Mouse (Mus musculus) lung, adult 18-20 months (tissue): Measurements from ENCODE around the gene Fam181a.

Experiments
- DNase-seq, 2 experiments: peaks; one replicate each; pipeline ENCODE4 v3.0.0; 2022; ENCODE audit warnings: mixed read lengths in 2 of 2

Gene Fam181a

DNA sequence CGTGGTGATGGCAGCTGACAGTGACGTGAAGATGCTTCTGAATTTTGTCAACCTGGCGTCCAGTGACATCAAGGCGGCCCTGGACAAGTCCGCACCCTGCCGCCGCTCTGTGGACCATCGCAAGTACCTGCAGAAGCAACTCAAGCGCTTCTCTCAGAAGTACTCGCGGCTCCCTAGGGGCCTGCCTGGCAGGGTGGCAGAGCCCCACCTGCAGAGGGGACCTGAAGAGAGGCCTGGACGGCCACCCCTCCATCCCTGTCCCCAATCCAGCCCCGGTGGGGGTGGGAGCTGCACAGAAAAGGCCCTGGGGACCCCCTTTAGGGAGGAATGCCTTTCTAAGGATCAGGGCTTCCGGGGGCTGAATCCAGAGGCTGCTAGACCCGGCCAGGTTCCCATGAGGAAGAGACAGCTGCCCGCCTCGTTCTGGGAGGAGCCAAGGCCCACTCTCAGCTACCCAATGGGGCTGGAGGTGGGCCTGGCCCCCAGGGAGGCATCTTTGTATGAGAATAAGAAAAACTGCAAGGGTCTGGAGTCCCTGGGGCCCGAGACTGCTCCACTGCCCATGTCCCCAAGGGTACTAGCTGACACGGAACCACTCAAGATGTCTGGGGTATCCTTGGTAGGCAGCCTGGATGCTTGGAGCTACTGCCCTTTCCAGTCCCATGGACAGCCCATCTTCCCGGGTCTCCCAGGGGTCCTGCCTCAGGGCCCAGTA is 5.2 kb downstream of the Fam181a start:
- DNase-seq = no peak

DNA sequence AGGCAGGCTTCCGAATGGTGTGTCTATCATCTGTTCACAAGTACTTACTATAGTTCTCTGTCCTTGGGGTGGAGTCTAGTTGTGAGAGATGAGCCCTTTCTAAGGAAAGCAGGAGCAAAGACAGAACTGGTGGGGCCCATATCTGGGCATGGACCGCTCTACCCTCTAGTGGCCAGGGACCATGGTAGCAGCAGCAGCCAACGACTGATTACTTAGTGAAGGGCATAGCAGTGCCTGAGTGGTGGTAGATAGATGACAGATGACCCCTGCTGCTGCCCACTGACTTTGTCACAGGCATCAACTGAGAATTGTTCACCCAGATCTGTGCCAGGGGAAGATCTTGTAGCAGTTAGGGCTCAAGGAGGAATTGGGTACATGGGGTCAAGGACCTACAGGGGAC is 12.0 kb downstream of the Fam181a start:
- peak in 1 of 2 experiments; percentile 24 for DNase-seq

DNA sequence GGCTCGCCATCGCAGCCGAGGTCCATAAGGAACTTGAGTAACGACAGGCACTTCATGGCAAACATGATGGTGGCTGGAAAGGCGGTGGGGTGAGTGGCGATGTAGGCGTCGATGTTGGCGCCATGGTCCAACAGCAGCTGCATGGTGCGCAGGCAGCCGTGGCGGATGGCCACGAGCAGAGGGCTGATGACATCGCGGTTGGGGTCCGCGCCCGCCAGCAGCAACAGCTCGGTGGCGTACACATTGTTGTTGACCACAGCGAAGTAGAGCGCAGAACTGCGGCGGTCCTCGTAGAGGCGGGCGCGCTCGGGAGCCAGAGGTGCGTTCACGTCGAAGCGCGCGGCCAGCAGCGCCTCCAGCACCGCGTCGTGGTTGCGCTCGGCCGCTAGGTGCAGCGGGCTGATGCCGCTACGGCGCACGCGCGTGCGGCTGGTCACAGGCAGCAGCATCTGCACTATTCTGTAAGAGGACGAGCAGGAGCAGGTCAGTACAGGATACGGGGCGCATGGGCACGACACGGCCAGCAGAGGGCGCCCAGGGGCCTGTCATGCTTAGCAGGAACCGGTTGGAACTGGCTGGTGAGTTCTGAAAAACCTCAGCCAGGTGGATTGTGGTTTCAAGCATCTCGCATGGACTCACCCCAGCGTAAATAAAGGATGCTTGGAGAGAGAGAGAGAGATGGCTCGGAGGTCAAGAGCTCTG is 14.5 kb downstream of the Fam181a start:
- peak; percentile 82 to 88 for DNase-seq

DNA sequence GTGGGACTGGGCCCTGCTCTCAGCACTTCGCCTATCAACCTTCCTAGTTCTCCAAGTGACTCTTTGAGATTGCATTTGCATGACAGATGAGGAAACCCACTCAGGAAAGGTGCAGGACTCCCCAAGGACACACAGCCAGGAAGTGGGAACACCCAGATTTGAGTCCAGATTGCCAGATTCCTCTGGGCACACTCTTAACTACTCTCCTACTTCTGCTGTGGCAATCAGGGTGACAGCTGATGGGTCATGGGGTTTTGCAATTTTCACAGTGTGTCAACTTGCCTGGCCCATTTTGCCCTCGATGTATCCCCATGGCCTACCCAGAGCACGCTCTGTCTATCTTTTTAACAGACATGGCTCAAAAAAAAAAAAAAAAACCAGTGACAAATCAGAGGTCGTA is 15.8 kb downstream of the Fam181a start:
- DNase-seq = peak in 1 of 2 experiments; percentile 32

DNA sequence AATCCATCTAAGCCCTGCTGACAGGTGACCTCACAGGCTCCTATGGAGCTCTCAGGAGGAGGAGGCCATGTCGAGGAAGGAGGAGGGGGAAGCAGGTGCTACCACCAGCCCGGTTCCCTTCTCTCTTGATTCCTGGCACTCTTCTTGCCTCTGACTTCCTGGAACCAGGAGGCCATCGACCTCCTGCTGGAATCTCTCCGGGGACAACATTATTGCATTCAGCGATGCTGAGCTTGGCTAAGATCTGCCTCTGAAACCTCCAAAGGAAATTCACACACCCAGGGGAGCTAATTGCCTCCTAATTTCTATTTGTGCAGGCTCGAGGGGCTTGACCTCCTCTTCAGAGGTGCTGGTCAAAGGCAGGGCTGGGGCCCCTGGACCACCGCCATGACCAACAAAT is 16.3 kb downstream of the Fam181a start:
- no peak for DNase-seq

DNA sequence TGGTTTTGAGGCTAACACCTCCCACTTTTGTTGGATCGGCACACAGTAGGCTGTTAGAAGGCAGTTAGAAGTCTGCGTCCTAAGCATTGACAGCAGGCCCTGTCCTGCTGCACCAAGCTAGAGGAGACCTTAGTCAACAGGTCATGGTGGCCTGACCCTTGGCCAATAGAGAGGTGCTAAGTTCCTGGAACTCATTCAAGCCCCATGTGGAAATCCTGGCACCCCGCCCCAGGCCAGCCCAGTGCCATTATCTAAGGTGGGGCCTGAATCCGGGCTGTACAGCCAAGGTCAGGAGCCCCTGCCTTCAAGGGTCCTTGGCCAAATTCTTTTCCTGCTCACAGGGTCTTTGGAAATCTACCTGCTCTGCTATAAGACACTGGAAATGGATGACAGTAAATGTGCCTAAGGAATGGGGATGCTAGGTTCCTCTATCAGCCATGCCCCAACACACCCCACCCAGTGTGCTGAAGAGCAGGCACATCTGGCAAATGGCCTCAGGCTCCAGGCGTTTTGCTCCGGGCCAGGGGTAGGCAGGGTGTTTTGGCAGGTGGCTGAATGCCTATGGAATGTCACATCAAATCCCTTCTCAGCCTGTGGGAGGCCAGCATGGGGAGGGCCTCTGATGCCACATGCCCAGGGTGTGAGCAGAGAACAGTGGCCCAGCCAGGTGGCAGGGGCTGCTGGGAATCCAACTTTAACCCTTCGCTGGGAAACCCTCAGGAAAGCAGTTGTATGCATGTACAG is 17.8 kb downstream of the Fam181a start:
- peak; percentile 78 to 80 for DNase-seq

DNA sequence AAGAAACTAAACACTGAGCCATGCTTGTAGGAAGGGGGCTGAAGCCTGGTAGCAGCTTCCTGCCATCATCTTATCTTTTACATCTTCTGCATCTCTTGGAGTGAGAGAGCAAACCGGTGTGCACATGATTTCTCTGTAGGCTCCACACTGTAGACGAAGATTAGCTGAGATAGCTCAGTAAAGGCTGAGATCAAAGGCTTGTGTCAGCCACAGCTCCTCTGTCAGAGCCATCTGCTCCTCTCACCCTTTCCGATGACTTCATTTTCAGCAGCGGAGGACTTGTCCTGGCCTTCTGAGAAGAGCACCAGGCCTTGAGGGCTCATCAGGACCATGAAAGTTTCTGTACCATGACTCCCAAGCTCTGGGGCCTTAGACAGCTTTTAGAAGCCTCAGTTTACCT is 20.7 kb downstream of the Fam181a start:
- DNase-seq = no peak

DNA sequence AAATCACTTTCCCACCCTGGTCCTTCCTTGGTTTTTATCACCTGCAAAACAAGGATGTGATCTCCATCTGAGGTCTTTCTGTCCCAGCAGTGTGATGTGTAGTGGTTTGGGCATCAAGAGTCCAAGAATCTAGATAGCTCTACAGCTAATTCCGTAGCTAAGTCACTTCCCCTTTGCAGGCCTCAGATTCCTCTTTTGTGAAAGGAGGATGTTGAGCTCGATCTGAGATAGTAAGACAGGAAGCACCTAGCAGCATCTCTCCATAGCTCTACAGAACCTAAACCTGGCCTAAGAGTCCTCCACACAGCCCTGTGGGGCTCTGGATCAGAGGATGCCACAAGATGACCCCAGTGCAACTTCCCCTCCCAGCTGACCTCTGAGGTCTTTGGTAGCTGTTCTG is 22.1 kb downstream of the Fam181a start:
- no peak for DNase-seq

DNA sequence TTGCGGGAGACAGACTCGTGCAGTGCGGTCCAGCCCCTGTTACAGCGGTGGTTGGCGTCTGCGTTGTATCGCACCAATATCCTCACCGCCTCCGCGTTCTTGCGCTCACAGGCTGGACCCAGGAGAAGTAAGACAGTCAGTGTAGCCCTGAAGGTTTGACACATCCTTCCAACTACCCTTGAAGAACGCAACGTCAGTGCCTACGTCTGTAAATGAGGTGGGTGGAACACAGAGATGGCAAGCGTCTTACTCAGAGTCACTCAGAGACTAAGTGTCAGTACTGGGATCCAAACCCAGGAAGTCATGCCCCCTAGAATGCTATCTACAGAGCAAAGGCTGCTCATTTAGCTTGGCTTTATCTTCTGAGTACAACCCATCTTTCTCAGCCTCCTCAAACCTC is 22.7 kb downstream of the Fam181a start:
- DNase-seq = no peak

DNA sequence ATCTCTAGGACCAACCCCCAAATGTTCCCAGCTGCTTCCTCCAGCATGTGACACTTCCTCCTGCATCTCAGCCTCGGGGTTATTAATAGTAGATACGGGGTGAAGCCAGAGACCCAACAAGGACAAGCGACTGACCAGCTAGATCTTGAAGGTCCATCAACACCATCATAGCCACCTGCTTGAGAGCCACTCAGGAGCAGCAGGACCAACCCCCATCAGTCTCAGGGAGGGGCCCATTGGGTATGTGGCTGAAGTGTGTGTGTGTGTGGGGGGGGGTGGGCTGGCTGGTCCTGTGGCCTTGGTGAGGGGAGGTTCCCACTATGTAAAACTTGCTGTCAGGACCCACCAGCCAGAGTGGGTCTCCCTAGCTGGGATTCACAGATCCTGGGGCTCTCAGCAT is 26.0 kb downstream of the Fam181a start:
- no peak for DNase-seq

DNA sequence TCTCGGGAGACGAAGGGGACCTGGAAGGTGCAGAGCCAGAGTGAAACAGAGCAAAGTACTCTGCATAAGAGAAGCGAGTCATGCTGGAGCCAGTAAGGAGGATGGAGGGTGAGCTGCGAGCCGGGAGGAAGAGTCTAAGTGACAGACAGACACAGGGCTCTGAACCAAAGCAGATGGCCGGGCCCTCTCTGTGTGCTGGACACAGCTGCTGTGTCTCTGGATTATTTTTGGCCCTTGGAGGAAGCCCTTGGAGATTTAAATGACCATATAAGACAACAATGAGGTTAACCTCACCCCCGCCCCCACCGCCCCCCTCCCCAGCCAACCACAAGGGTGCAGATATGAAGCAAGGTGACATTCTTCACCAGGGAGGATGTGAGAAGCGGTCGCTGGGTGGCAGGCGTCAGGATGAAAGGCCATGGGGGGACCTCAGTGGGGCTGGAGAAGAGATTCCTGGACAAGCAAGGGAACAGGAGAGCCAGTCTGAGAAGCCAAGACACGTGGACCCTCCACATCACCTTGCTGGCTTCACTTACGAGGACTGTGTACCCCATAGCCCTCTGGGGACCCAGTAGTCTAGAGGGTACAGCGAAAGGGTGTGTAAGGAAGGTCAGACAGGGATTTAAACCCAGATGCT is 27.5 kb downstream of the Fam181a start:
- no peak for DNase-seq

DNA sequence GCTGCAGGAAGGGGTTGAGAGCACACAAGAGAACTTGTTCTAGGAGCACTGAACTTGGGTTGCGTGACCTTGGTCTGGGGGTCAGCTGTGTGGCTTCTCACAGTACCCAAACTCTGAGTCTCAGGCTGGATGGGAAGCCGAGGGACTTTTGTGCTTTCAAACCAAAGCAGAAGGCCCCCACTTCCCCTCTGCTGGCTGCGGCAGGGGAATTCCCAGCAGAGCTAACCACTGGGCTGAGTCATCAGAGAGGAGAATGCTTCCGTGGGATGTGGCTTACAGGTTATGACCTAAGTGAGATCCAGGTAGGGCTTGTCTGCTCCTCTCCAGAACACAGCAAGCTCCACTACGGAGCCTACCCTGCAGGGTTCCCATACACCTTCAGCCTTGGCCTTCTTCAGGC is 30.4 kb downstream of the Fam181a start:
- DNase-seq = peak; percentile 38 to 58

DNA sequence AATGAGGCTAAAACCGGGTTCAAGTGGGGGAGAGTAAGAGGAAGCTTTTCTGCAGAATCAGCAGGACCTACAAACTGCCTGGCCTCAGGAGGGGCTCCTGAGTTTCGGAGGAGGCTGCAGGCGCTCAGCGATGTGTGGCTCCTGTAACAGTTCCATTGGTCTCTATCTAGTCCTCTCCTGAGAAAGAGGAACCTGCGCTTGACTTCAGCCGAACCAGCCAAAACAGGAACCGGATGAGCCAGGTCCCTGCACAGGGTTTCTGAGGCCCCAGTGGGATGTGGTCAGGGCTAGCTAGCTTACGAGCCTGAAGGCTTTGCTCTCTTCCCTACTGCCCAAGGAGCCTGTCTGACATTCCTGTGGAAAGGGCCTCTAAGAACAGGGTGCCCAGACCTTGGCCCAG is 32.7 kb downstream of the Fam181a start:
- DNase-seq = peak; percentile 40 to 65

DNA sequence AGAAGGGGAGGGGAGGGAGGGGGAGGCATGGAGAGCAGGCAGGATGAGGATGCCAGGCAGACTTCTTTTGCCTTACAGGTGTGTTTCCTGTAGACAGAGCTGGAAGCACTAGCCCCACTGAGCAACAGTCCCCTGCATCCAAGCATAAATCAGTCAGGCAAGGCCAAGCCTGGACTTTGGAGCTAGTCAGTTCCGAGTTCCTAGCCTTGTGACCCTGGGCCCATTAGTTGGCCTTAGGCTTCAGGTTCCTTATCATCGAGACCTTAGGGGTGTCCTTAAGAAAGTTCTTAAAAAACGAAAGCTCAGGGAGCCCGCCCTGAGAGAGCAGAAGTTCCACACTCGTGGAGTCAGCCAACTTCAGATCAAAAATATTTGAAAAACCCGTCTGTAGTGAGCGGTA is 34.2 kb downstream of the Fam181a start:
- no peak for DNase-seq

DNA sequence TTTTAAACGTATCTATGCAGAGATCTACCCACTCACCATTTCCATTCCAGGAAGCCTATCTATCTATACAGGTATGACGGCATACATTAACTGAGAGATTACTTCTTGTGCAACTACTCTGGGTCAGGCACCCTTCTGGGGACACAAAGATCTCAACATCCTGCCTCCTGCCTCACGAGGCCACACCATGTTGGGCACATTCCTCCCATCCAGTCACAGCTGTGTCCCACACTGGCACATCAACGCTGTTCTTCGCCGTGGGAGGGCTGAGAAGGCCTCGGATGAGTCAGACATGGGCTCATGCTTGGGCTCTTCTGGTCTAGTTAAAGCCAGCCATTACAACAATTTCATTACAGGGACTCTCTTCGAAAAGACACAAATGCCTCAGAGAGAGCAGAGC is 36.2 kb downstream of the Fam181a start:
- DNase-seq = no peak

DNA sequence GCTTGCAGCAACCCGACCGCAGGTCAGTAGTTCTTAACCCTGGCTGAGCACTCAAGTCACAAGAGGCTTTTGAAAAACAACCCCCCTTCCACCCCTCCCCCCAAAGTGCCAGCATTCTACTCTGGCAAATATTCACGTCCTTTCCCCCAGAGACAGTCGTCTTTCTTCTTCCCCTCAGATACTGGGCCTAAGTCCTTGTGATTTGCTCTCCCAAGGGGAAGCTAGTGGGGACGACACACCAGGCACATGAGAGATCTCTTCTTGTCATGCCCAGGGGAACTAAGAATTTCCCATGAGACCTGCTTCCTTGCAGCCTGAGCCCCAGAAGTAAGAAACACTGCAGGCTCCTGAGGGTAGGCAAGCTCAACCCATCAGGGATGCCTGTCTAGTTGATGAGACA is 36.6 kb downstream of the Fam181a start:
- DNase-seq = no peak

DNA sequence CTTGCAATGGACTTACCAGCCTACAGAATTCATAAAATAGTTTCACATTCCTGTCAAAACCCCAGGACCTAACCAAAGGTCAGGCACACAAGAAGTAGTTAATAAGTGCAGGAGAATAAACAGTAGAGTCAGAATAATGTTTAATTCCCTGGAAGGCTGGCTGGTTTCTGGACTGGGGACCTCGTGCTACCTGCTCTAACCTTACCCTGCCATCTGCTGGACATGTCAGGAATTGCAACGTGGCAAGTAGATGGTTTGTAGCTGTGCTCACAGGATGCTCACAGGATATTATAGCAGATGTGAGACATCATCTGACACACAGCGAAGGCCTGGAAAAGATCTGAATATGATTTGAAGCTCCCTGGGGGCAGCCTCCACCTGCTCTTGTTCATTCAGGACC is 37.7 kb downstream of the Fam181a start:
- peak; percentile 73 for DNase-seq

DNA sequence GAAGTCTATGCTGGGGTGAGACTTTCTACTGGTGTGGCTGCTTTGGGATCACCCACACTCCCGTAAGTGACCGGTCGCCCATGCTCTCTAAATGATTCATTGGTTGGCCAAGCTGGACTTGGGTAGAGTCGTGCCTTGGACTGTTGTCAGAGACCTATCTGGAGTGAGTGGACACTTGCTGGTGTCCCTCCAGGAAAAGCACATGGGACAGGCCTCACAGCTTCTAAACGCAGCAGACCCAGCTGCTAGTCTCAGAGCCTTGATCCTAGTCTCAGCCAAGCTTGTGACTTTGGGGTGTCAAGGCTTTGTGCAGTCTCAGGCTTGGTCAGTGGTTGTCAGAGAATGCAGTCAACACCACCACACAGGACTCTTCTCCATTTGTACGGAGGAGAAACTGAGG is 42.0 kb downstream of the Fam181a start:
- no peak for DNase-seq

DNA sequence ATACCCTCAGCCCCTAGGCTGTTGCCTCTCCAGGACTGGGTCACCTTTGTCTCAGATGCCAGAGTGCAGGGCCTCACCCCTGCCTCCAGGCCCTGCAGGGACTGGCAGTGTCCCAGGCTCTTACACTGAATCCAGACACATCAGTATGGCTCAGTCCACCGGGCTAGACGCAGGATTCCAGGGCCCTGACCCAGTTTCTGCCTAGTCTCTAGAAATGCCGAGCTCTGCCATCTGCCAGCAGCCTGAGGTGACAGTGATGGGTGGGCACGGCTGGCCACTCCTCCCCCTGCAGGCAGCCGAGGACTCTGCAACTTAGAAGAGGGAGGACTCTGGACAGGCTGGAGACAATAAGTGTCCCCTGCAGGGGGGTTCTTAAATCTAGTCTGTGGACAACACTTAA is 42.8 kb downstream of the Fam181a start:
- no peak for DNase-seq

DNA sequence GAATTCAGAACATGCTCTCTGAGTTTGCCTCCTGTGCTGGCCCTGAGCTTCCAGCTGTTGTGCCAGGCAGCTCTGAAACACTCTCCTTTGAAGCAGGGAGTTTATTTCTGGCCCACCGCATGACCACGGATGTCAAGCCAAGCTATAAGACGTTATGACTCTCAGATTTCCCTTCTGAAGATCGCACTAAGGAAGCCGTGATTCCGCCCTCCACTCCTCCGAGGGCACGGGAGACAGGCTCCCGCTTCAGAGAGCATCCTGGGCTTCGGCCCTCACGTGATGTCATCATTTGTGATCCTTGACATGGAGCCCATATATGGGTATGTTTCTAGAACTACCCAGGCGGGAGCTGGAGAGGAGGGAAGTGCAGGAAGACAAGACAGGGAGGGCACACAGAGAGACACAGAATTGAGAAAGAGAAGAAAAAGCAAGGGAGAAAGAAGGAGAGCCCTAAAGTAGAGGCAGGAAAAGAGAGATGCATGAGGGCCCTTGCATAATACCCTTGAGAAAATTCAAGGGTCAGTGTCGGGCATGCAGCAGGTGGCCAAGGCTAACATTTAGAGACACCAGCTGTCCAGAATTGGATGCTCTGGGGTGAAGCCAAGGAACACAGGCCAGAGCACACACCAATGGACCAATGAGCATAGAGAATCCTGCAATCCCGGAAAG is 45.1 kb downstream of the Fam181a start, which contains the start of gene Asb2:
Asb2 (minus strand) TSS at position 256 of the 669 bp plus-strand sequence.
- DNase-seq = no peak

DNA sequence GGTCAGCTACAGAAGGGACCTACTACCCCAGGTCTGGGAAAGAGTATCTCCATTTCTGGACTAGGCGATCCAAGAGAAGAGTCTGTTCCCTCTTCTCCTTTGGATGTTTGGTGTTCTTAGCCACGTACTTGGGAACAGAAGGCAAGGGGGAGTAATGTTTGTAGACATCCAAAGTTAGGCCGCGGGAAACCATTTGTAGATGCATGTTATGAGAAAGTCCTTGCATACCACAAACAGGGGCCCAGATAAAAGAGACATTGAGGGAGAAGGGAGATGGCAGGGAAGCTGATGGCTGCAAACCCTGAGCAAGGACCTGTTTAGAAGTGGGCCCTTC is 45.6 kb downstream of the Fam181a start:
- DNase-seq = no peak

DNA sequence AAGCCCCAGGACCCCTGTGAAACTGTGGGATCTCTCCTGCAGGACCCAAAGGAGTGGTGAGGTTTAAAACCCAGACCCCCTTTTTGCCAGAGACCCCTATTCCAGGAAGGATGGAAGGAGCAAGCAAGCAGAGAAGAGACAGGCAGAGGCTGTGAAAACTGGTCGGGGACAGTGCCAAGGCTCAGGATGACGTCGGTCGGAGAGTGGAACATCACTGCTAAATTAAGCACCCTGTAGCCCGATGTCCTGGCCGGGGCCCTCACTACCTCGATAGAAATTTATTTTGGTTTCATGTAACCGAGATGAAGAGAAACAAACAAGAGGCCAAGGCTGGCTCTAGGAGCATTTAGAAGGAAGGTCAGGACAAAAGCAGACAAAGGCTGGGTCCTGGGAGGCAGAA is 47.4 kb downstream of the Fam181a start:
- DNase-seq = no peak
